Mouse (Mus musculus) forebrain, embryonic 14.5 days (tissue): Measurements from ENCODE around the gene Defb11. TPM values are rescaled to one million over a fixed set of nuclear protein-coding genes. Genes with fewer than 3 reads are reported as not detected.
A peak's percentile ranks its signal among the peaks of the same experiment; 100 is the strongest.
"Not testable (repeated sequence)": the region's sequence is repeated elsewhere in the genome, so short reads cannot be mapped to it uniquely, and the experiment has no call there.

Experiments
- ATAC-seq: fragments of 200-750 bp; cut with Nextera tagmentation; 2 replicates; pipeline ENCODE4 v1.8.0; 2017; ENCODE audit warnings: mild to moderate bottlenecking, moderate library complexity
- DNase-seq: peaks from one replicate; pipeline ENCODE4 v3.0.0-alpha.2; 2015; ENCODE audit warnings: low spot score
- H3K27ac ChIP-seq: fragments of 300-500 bp; sonication (generic); 2 replicates; pipeline ENCODE4 v1.5.1; 2014; ENCODE audit warnings: low read depth, mild to moderate bottlenecking, control low read depth, low read length, moderate library complexity
- H3K27me3 ChIP-seq: fragments of 300-500 bp; sonication (generic); replicated peaks from 2 replicates; pipeline ENCODE4 v1.6.1; 2014; ENCODE audit warnings: low read length, control low read depth, mixed read lengths; ENCODE audit not compliant: control insufficient read depth, insufficient read depth
- H3K36me3 ChIP-seq: fragments of 300-500 bp; sonication (generic); 2 replicates; pipeline ENCODE4 v1.6.1; 2014; ENCODE audit warnings: low read length, control low read depth; ENCODE audit not compliant: control insufficient read depth, insufficient read depth
- H3K4me1 ChIP-seq: fragments of 300-500 bp; sonication (generic); 2 replicates; pipeline ENCODE4 v1.6.1; 2014; ENCODE audit warnings: antibody characterized with exemption, low read length, control low read depth; ENCODE audit not compliant: control insufficient read depth, insufficient read depth
- H3K4me2 ChIP-seq: fragments of 300-500 bp; sonication (generic); 2 replicates; pipeline ENCODE4 v1.6.1; 2014; ENCODE audit warnings: mild to moderate bottlenecking, control low read depth, low read length
- H3K4me3 ChIP-seq: fragments of 300-500 bp; sonication (generic); 2 replicates; pipeline ENCODE4 v1.5.1; 2014; ENCODE audit warnings: low read depth, low read length, control low read depth
- H3K9ac ChIP-seq: fragments of 300-500 bp; sonication (generic); 2 replicates; pipeline ENCODE4 v1.6.1; 2014; ENCODE audit warnings: mild to moderate bottlenecking, low read length, control low read depth, moderate library complexity
- H3K9me3 ChIP-seq: fragments of 300-500 bp; sonication (generic); replicated peaks from 2 replicates; pipeline ENCODE4 v1.6.1; 2016; ENCODE audit warnings: low read length, control low read depth, mixed read lengths; ENCODE audit not compliant: control insufficient read depth
- WGBS: fragments of 180-500 bp; shearing (Covaris S2); extraction: QIAGEN DNeasy Blood & Tissue Kit; methylation state at CpG from one replicate; pipeline ENCODE4 v1.1.7; 2014; 5-methylcytosine and 5-hydroxymethylcytosine counted together
- polyA plus RNA-seq: library from polyadenylated mRNA; unstranded; fragments of >200 nt; fragmentation: Nextera tagmentation; extraction: Ambion mirVana; gene quantifications from 2 replicates; pipeline ENCODE4 v1.2.1, GENCODE M21; 2014

Defb11 gene
- polyA plus RNA-seq = 9.5 and 13.5 TPM in 2 replicates

- not testable (repeated sequence) for H3K27me3 ChIP-seq, ATAC-seq, H3K4me1 ChIP-seq, H3K27ac ChIP-seq, H3K9me3 ChIP-seq, H3K36me3 ChIP-seq, H3K4me2 ChIP-seq, H3K4me3 ChIP-seq, H3K9ac ChIP-seq
- DNase-seq = peak; percentile 0
These were observed at the start of gene Defb11 for GRCm38 (mm10) chr8:21906290-21906689. Gene Defb11, minus strand, starts transcription at chr8:21906412.

GRCm38 (mm10) chr8:21955321-21955720 is 49.1 kb upstream of the Defb11 start:
- H3K27me3 ChIP-seq = no peaks in the 10 kb centered on the region
- no peaks in the 10 kb centered on the region for H3K36me3 ChIP-seq
- 5% methylated on average over 9 of the region's 9 CpGs for WGBS
- no peak overlapping the region for H3K4me3 ChIP-seq
- no peaks in the 10 kb centered on the region for H3K4me1 ChIP-seq
- DNase-seq (peak; percentile 70), ATAC-seq (no peak)
- no peak overlapping the region for H3K9ac ChIP-seq
- no peaks in the 10 kb centered on the region for H3K9me3 ChIP-seq
- no peak overlapping the region for H3K4me2 ChIP-seq
- H3K27ac ChIP-seq = no peak overlapping the region

GRCm38 (mm10) chr8:21947311-21948017 is 41.3 kb upstream of the Defb11 start:
- WGBS = 60% methylated on average over 9 of the region's 9 CpGs
- H3K9ac ChIP-seq = no peak overlapping the region
- ATAC-seq (no peak), DNase-seq (no peak)
- no peaks in the 10 kb centered on the region for H3K36me3 ChIP-seq
- H3K9me3 ChIP-seq = no peaks in the 10 kb centered on the region
- H3K4me1 ChIP-seq = no peaks in the 10 kb centered on the region
- H3K4me3 ChIP-seq = no peak overlapping the region
- H3K4me2 ChIP-seq = no peak overlapping the region
- H3K27ac ChIP-seq = no peak overlapping the region
- no peaks in the 10 kb centered on the region for H3K27me3 ChIP-seq

- no peak within 1 kb of the TSS for H3K4me2 ChIP-seq
- H3K9me3 ChIP-seq = no peaks in the 10 kb centered on the region
- no peaks in the 10 kb centered on the region for H3K36me3 ChIP-seq
- H3K4me3 ChIP-seq = no peak within 1 kb of the TSS
- no peaks in the 10 kb centered on the region for H3K4me1 ChIP-seq
- DNase-seq (no peak), ATAC-seq (no peak)
- H3K27ac ChIP-seq = no peak within 1 kb of the TSS
- 78% methylated on average over 6 of the region's 6 CpGs for WGBS
- H3K27me3 ChIP-seq = no peaks in the 10 kb centered on the region
- H3K9ac ChIP-seq = no peak within 1 kb of the TSS
These were observed 40.2 kb upstream of the Defb11 start, which contains the start of gene Defb13 for GRCm38 (mm10) chr8:21946462-21946861. Gene Defb13, plus strand, starts transcription at chr8:21946762.

GRCm38 (mm10) chr8:21938052-21938451 is 31.8 kb upstream of the Defb11 start, which contains the start of gene Defb35:
Gene Defb35, plus strand, starts transcription at chr8:21938352.
- not testable (repeated sequence) for H3K27ac ChIP-seq, ATAC-seq, DNase-seq, H3K36me3 ChIP-seq, H3K27me3 ChIP-seq, H3K9ac ChIP-seq, H3K4me1 ChIP-seq, H3K4me3 ChIP-seq, H3K9me3 ChIP-seq, H3K4me2 ChIP-seq
- 84% methylated on average over 4 of the region's 4 CpGs for WGBS

- H3K27ac ChIP-seq = no peak within 1 kb of the TSS
- no peaks in the 10 kb centered on the region for H3K4me1 ChIP-seq
- H3K9me3 ChIP-seq = no peaks in the 10 kb centered on the region
- H3K4me3 ChIP-seq = no peak within 1 kb of the TSS
- no peak within 1 kb of the TSS for H3K9ac ChIP-seq
- H3K27me3 ChIP-seq = no peaks in the 10 kb centered on the region
- 95% methylated on average over 6 of the region's 6 CpGs for WGBS
- ATAC-seq (no peak), DNase-seq (no peak)
- H3K4me2 ChIP-seq = no peak within 1 kb of the TSS
- no peaks in the 10 kb centered on the region for H3K36me3 ChIP-seq
These were observed 26.4 kb upstream of the Defb11 start, which contains the start of gene Defb15 for GRCm38 (mm10) chr8:21932610-21933009. Gene Defb15, minus strand, starts transcription at chr8:21932710.

- H3K4me1 ChIP-seq, H3K4me2 ChIP-seq, H3K27ac ChIP-seq, H3K27me3 ChIP-seq, H3K36me3 ChIP-seq, H3K9me3 ChIP-seq, DNase-seq, ATAC-seq, H3K4me3 ChIP-seq, H3K9ac ChIP-seq: not testable (repeated sequence)
- WGBS = 72% methylated on average over 3 of the region's 3 CpGs
These were observed 24.5 kb upstream of the Defb11 start for GRCm38 (mm10) chr8:21930754-21931153.

- H3K4me2 ChIP-seq = no peak overlapping the region
- 86% methylated on average over 3 of the region's 3 CpGs for WGBS
- H3K4me1 ChIP-seq = no peaks in the 10 kb centered on the region
- no peak overlapping the region for H3K4me3 ChIP-seq
- no peaks in the 10 kb centered on the region for H3K27me3 ChIP-seq
- no peaks in the 10 kb centered on the region for H3K36me3 ChIP-seq
- no peaks in the 10 kb centered on the region for H3K9me3 ChIP-seq
- DNase-seq (no peak), ATAC-seq (no peak)
- no peak overlapping the region for H3K9ac ChIP-seq
- no peak overlapping the region for H3K27ac ChIP-seq
These were observed 9.4 kb upstream of the Defb11 start for GRCm38 (mm10) chr8:21915625-21916024.

- no peaks in the 10 kb centered on the region for H3K27me3 ChIP-seq
- DNase-seq = no peak
- no peaks in the 10 kb centered on the region for H3K9me3 ChIP-seq
- no peaks in the 10 kb centered on the region for H3K4me1 ChIP-seq
- ATAC-seq = no peak
- no peak overlapping the region for H3K9ac ChIP-seq
- H3K4me3 ChIP-seq = no peak overlapping the region
- H3K4me2 ChIP-seq = no peak overlapping the region
- no peak overlapping the region for H3K27ac ChIP-seq
- WGBS = 11% methylated on average over 2 of the region's 2 CpGs
- H3K36me3 ChIP-seq = no peaks in the 10 kb centered on the region
These were observed 6.3 kb upstream of the Defb11 start for GRCm38 (mm10) chr8:21912554-21912953.
